Mouse (Mus musculus) retina, postnatal 1 day (tissue): ENCODE measurements at regions not wholly inside any gene's neighbourhood (a gene's known extent, or its start where the extent isn't known, plus 50 kb on each side); places are given as distances from the start of the nearest gene placed in this dataset.
A peak's percentile ranks its signal among the peaks of the same experiment; 100 is the strongest.

ENCODE experiments used
- DNase-seq: peaks from one replicate; pipeline ENCODE4 v3.0.0-alpha.2; 2012

- no peak for DNase-seq
Measured at GRCm38 (mm10) chr16:53480664-53481063, 1026.8 kb upstream of the Alcam start.

- DNase-seq, result no peak
Measured at GRCm38 (mm10) chr16:53439511-53439910, 985.6 kb upstream of the Alcam start.

- DNase-seq, result no peak
Measured at GRCm38 (mm10) chr16:53418416-53418815, 964.5 kb upstream of the Alcam start.

GRCm38 (mm10) chr16:53385176-53385575 is 931.3 kb upstream of the Alcam start:
- DNase-seq, result no peak

- DNase-seq, result no peak
Measured at GRCm38 (mm10) chr16:53342153-53342552, 888.3 kb upstream of the Alcam start.

- no peak for DNase-seq
Measured at GRCm38 (mm10) chr16:53326353-53326752, 872.5 kb upstream of the Alcam start.

- no peak for DNase-seq
Measured at GRCm38 (mm10) chr16:53292081-53292480, 838.2 kb upstream of the Alcam start.

GRCm38 (mm10) chr16:53282014-53282413 is 828.1 kb upstream of the Alcam start:
- DNase-seq, result no peak

GRCm38 (mm10) chr16:53266116-53266515 is 812.2 kb upstream of the Alcam start:
- peak; percentile 65 for DNase-seq

- DNase-seq, result no peak
Measured at GRCm38 (mm10) chr16:53245365-53245764, 791.5 kb upstream of the Alcam start.

- DNase-seq, result no peak
Measured at GRCm38 (mm10) chr16:53242126-53242537, 788.3 kb upstream of the Alcam start.

GRCm38 (mm10) chr16:53218886-53219285 is 765.0 kb upstream of the Alcam start:
- no peak for DNase-seq

- DNase-seq, result peak; percentile 47
Measured at GRCm38 (mm10) chr16:53201449-53201848, 747.6 kb upstream of the Alcam start.

- DNase-seq, result no peak
Measured at GRCm38 (mm10) chr16:53186444-53186843, 732.6 kb upstream of the Alcam start.

- no peak for DNase-seq
Measured at GRCm38 (mm10) chr16:53156352-53156751, 702.5 kb upstream of the Alcam start.

- no peak for DNase-seq
Measured at GRCm38 (mm10) chr16:53130677-53131076, 676.8 kb upstream of the Alcam start.

- no peak for DNase-seq
Measured at GRCm38 (mm10) chr16:53108726-53109125, 654.9 kb upstream of the Alcam start.

GRCm38 (mm10) chr16:53095396-53095929 is 641.6 kb upstream of the Alcam start:
- no peak for DNase-seq

GRCm38 (mm10) chr16:53073856-53074568 is 620.1 kb upstream of the Alcam start:
- no peak for DNase-seq

- DNase-seq, result no peak
Measured at GRCm38 (mm10) chr16:53071887-53072682, 618.2 kb upstream of the Alcam start.

- no peak for DNase-seq
Measured at GRCm38 (mm10) chr16:53064151-53064550, 610.3 kb upstream of the Alcam start.

GRCm38 (mm10) chr16:53063061-53063460 is 609.2 kb upstream of the Alcam start:
- no peak for DNase-seq

- DNase-seq, result no peak
Measured at GRCm38 (mm10) chr16:53026056-53026455, 572.2 kb upstream of the Alcam start.

GRCm38 (mm10) chr16:53011847-53012246 is 558.0 kb upstream of the Alcam start:
- no peak for DNase-seq
